Mouse (Mus musculus): ENCODE results near the gene E130114P18Rik.

The E130114P18Rik gene

GRCm38 (mm10) chr4:97805896-97806808 is 28.3 kb upstream of the E130114P18Rik start:
- DNase-seq (ENCODE audit: low read depth, low spot score): no peak

GRCm38 (mm10) chr4:97805255-97805654 is 27.4 kb upstream of the E130114P18Rik start:
- no peak for DNase-seq (ENCODE audit: low read depth, low spot score)

- DNase-seq (ENCODE audit: low read depth, low spot score): no peak
These were observed 26.8 kb upstream of the E130114P18Rik start for GRCm38 (mm10) chr4:97804638-97805037.

GRCm38 (mm10) chr4:97803791-97804190 is 25.9 kb upstream of the E130114P18Rik start:
- no peak for DNase-seq (ENCODE audit: low read depth, low spot score)

DNA sequence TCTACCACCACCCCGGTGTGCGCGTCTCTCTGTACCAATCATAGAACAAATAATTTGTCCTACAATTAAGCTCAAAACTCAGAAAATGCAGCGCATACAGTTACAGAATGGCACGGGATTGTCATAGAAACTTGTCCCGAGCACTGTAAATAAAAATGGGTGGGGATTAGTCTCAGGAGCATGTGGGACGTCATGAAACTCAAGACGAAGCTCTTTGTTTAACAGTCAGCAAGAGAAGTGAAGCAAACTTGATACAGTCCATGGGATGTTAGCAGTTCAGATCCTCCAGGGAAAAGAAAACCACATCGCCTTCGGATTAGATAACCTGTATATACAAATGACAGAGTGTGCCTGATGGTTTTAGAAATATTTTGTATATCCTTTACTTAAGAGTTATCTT is 18.6 kb upstream of the E130114P18Rik start:
- DNase-seq (ENCODE audit: low read depth, low spot score): no peak

GRCm38 (mm10) chr4:97795957-97796356 is 18.1 kb upstream of the E130114P18Rik start:
- no peak for DNase-seq (ENCODE audit: low read depth, low spot score)

DNA sequence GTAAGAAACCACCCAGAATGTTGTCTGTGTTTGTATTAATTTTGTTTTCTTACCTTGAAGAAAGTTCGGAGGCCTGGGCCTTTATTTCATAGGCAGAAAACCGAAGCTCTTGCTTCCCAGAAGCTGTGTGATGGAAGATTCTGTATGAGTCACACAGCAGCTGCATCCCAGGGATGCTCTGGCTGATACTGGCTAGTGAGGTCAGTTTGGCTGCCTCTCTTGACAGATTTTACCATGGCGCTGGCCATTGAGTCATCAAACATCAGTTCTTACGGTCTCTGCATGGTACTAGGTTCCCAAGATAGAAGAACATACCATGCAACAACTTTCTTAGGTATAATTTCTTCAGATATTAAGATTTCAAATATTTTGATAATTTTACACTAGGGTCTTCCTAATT is 17.0 kb upstream of the E130114P18Rik start:
- DNase-seq (ENCODE audit: low read depth, low spot score): no peak

- no peak for DNase-seq (ENCODE audit: low read depth, low spot score)
These were observed 16.1 kb upstream of the E130114P18Rik start for GRCm38 (mm10) chr4:97793931-97794330.

DNA sequence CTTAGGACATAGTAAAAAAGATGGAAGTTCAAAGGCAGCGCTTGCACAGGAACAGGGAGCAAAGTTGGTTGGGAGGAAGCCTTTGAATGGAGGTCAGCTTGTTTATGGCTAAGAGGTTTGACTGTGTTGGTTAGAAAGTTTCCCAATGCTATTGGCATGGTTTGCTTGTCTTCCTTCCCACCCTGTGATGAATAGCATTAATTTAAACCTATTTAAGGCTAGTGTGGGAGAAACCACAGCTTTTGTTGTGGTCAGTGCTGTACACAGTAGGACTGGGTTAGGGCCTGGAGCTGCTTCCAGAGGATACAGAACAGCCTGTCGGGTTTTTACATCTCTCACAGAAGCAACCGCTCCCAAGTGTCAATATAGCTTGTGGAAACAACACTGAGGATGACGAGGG is 10.7 kb upstream of the E130114P18Rik start:
- DNase-seq (ENCODE audit: low read depth, low spot score): no peak

DNA sequence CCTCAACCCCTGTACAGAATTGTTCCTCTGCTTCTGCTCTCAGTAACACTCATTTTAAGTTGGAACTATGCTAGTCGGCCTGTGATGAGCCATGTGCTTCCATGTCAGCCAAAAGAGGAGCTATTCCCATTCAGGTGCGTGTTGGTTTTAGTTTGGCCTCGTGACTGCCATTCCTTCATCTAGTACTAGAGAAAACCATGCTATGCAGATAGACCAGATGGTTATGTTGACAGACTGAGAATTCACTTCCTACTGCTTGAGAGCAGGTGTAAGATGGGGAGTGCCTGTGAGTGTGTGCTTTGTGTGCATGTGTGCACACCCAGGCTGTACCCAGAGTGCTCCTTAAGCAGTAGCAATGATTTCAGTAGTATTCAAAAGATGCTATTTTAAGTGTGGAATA is 9.6 kb upstream of the E130114P18Rik start:
- no peak for DNase-seq (ENCODE audit: low read depth, low spot score)

DNA sequence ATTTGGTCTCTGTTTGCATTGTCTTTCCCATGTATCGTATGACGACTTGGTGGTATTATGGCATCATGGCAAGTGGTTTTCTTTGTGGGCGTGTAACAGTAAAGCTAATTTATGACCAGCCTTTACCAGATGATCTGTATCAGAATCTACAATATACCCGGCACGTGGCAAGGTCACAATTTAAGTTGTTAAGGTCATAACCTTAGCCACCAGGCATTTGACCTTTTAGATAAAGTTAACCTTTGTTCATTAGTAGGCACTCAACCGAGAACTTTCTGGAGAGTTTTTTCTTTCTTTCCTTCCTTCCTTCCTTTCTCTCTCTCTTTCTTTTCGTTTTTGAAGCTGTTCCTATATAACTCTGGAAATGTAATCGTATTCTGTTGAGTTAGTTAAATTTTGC is 8.7 kb upstream of the E130114P18Rik start:
- no peak for DNase-seq (ENCODE audit: low read depth, low spot score)

GRCm38 (mm10) chr4:97785547-97786271 is 7.8 kb upstream of the E130114P18Rik start:
- DNase-seq (ENCODE audit: low read depth, low spot score): no peak

- no peak for DNase-seq (ENCODE audit: low read depth, low spot score)
These were observed 6.4 kb upstream of the E130114P18Rik start for GRCm38 (mm10) chr4:97784236-97784635.

- no peak for DNase-seq (ENCODE audit: low read depth, low spot score)
These were observed 5.4 kb upstream of the E130114P18Rik start for GRCm38 (mm10) chr4:97783073-97783879.

DNA sequence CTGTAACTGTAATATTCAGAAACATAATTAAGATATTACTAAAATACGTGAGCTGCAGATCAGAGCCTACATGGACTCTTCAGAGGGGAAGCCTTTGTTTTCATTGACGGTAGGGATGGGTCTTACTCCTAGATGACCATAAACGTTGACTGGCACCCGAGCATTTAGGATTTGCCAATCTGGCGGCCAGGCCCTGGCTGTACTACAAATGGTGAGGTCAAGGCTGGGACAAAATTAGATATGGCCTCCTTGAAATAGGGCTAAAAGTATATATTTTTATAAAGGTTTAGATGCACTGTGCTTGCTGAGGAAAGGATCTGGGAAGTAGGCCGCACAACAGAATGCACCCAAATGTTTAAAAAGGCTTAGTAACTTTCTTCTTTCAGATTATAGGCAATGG is 4.6 kb upstream of the E130114P18Rik start:
- no peak for DNase-seq (ENCODE audit: low read depth, low spot score)

- DNase-seq (ENCODE audit: low read depth, low spot score): no peak
These were observed 4.2 kb upstream of the E130114P18Rik start for GRCm38 (mm10) chr4:97782069-97782468.

GRCm38 (mm10) chr4:97780666-97781435 is 3.0 kb upstream of the E130114P18Rik start:
- DNase-seq (ENCODE audit: low read depth, low spot score): no peak

GRCm38 (mm10) chr4:97780024-97780423 is 2.1 kb upstream of the E130114P18Rik start:
- DNase-seq (ENCODE audit: low read depth, low spot score): no peak

- DNase-seq (ENCODE audit: low read depth, low spot score): no peak
These were observed 1.4 kb upstream of the E130114P18Rik start for GRCm38 (mm10) chr4:97779003-97779930.
